Mouse (Mus musculus): ENCODE measurements at regions not wholly inside any gene's neighbourhood (a gene's known extent, or its start where the extent isn't known, plus 50 kb on each side); places are given as distances from the start of the nearest gene placed in this dataset.

GRCm38 (mm10) chr11:121768824-121769223 lies 61.2 kb upstream of the Ptchd3 start:
- DNase-seq (ENCODE audit: inconsistent age in 2 of 2, low spot score in 1 of 2) = peak; percentile 18 to 75

- DNase-seq (ENCODE audit: inconsistent age in 2 of 2, low spot score in 1 of 2) = no peak
Measured at GRCm38 (mm10) chr11:121770061-121770460, 60.0 kb upstream of the Ptchd3 start.

- DNase-seq (ENCODE audit: inconsistent age in 2 of 2, low spot score in 1 of 2) = no peak
Measured at GRCm38 (mm10) chr11:121776947-121777346, 53.1 kb upstream of the Ptchd3 start.

DNA sequence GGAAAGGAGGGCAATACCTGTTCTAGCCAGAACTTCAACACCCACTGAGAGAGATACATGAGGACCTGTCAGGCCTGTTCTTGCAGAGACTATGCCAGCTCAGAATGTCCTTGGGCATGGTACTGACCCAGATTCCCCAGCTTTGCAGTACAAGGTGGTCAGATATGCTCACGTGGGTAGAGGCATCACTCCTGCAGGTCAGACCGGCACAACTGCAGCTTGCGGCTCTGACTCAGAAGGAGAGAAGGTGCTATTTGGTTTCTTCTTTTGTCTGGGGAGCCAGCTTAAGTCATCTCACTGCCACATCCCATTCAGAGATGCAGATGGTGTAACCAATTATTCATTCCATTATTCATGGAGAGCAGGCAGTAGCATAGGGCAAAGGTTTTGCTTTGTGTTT lies 52.5 kb upstream of the Ptchd3 start:
- peak; percentile 51 to 54 for DNase-seq (ENCODE audit: inconsistent age in 2 of 2, low spot score in 1 of 2)

All from adrenal gland, adult (tissue).